Mouse (Mus musculus): Measurements from ENCODE around the gene Capn5.

- TF ChIP-seq CTCF (IDR thresholded peaks at IDR 0.05; ENCODE audit: low read depth, low read length) (no peak), POLR2A (IDR thresholded peaks at IDR 0.05; ENCODE audit: insufficient read depth, low read length) (no peak)
These were observed 45.7 kb upstream of the Capn5 start for GRCm38 (mm10) chr7:98223796-98224195.
